Mouse (Mus musculus) cerebellum, adult 2 months (tissue): ENCODE measurements at regions not wholly inside any gene's neighbourhood (a gene's known extent, or its start where the extent isn't known, plus 50 kb on each side); places are given as distances from the start of the nearest gene placed in this dataset.

ENCODE experiments used
- CTCF ChIP-seq: fragments of 200-500 bp; IDR thresholded peaks from 2 replicates; pipeline ENCODE4 v1.5.1; 2011; ENCODE audit warnings: low read depth, mild to moderate bottlenecking, control low read depth, low read length, moderate library complexity, borderline replicate concordance; ENCODE audit not compliant: insufficient read depth
- POLR2A ChIP-seq: fragments of 200-500 bp; IDR thresholded peaks from 2 replicates; pipeline ENCODE4 v1.6.1; 2011; ENCODE audit warnings: low read length, control low read depth, borderline replicate concordance; ENCODE audit not compliant: insufficient read depth

DNA sequence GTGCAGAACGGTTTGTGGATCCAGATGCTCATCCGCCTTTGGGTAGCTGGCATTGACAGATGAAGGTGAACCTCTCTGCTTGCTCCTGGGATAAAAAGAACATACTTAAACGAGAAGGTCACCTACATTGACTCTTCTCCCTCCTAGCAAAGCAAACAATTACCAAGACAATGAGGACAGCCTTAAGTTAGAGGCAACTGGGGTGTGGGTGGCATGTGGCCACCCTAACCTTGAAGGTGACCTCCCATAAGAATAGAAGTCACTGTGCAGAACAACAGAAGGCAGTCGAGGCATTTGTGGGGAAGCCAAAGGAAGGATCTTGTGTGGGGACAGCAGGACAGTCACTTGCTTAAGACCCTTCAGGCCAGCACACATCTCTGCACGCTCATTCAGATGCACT is 119.0 kb upstream of the Ralgapa2 start:
- TF ChIP-seq CTCF (no peak), POLR2A (no peak)
